Mouse (Mus musculus) ZHBTc4 (cell line): ENCODE data around the gene Gabpb2.
A peak's percentile ranks its signal among the peaks of the same experiment; 100 is the strongest.
"Not testable (repeated sequence)": the region's sequence is repeated elsewhere in the genome, so short reads cannot be mapped to it uniquely, and the experiment has no call there.

Experiments used
- DNase-seq: peaks from one replicate; pipeline ENCODE4 v3.0.0-alpha.2; 2011; ENCODE audit warnings: low read depth, low spot score

The Gabpb2 gene

DNA sequence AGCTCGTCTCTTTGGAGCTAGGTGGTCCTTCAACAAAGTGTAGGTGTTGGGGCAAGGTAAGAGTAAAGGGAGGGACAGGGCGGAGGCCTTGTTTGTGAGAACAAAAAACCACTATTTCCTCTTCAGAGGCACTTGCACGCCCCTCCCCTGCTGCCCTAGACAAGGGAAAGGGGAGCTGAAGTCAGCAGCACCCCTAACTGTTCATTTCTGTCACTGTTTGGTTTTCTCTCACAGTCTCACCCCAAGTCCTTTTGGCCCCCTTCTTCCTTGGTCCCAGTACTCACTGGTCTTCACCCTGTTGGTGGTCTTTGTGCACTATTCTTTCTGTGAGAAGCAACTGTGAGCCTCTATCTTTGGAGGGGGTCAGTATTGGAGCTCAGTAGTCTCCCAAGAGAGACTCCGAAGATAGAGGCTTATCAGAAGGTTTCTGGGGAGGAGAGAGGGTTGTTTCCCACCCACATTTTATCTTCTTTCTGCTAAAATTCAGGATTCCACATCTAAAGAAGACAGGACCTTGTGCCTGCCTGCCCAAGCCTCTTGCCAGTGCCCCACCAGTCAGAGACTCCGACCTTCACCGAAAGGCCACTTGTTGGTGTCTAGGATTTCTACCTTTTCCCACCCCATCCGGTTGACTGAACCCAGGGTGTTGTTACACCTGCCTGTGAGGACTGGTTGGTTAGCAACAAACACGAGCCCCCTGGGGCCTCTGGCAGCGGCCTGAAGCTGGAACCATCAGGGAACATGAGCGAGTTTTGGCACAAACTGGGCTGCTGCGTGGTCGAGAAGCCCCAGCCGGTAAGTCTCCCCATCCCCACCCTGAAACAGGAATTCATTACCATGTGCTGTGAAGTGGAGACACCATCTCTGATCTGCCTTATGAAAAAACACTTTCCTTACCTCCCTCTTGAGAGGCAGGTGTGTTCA lies 13.8 kb upstream of the Gabpb2 start, which contains the start of gene Mllt11:
TSS of gene Mllt11 (minus strand) at position 874 of the 924 bp plus-strand sequence.
- DNase-seq, result no peak

GRCm38 (mm10) chr3:95230495-95231297 lies 13.0 kb upstream of the Gabpb2 start:
- DNase-seq, result peak; percentile 76

DNA sequence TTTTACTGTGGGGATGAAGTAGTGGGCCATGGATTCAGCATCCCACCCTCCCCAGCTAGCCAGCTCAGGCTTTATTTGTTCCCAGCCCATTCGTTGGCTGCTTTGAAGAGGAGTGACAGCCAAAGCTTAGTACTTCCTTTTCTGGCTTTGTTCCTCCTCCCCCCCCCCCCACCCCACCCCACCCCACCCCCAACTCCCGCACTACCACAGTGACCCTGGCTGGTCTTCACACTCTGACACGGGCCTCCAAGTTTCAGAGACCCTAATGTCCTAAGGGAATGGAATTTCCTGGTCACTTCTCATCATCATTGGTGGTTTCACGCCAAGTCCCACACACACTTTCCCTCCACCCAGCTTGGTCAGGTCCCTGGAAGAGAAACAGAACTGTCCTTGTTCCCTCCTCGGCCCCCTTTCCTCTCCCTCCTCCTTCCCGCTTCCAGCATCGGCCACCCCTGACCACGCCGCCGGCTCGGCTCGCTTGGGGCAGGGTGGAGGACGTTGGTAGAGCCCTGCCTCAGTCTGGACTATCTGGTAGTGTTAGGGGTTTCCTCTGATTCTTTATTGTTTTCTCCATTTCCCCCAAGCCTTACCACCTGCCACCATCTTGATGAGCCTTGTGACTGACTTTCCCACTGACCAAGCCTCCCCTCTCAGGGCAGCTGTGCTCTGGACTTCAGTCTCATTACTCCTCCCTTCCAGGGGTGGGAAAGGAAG lies 12.2 kb upstream of the Gabpb2 start:
- no peak for DNase-seq

DNA sequence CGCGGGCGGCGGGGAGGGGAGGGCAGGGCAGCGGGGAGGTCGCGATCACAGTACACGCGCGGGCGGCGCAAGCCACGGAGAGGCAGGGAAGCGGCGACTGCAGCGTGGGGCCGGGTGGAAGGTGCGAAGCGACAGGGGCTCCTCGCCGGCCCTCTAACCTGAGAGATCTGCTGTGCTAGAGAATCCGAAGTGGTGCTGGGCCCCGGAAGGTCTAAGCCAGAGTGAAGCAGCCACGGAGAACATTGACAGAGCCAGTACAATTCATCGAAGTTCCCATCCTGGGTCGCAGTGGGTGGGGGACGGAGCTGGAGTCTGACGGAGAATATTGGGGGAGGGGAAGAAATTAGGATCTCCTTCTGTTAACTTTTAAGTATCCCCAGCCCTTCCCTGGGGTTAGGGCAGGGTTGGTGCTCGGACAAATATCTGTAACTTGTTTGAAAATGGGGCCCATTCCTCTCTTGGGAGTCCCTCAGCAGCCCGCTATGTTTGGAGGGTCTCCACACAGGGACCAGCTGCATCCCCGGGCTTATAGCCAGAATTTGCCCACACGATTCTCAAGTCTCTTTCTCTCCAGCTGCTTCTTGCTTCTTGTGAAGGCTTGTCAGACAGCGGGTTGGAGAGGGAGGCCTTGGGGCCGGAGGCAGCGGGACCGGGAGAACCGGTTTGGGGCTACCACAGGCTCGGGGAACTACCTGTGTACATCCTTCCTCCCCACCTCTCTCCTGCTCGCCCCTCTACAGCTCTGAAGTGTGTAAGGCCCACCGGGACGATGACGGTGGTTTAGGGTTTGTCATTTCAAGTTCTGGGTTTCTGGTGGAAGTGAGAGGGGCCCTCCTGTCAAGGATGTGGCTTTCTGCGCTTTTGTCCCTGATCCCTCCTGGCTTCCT lies 11.4 kb upstream of the Gabpb2 start:
- DNase-seq, result peak; percentile 52

GRCm38 (mm10) chr3:95228148-95228893 lies 10.6 kb upstream of the Gabpb2 start, which contains the start of gene Cdc42se1:
Gene Cdc42se1 (plus strand): TSS chr3:95228732.
- peak; percentile 87 for DNase-seq

DNA sequence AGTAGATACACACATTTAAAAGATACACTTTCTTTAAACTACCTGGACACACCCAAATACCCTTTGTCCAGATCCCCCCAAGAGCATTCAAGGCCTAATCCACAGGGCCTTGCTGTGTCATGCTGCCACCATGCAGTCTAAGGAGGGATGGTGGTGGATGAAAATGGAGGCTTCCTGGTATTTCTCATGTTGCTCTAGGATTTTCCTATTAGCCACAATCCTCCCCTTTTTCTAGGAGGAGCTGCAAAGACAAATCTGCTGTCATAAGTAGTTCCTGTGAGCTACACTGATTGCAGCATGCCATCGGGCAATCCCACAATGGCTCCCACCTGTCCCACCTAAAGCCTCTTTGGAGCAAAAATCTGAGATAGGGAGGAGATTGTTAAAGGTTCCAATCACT lies 9.5 kb upstream of the Gabpb2 start:
- DNase-seq, result no peak

DNA sequence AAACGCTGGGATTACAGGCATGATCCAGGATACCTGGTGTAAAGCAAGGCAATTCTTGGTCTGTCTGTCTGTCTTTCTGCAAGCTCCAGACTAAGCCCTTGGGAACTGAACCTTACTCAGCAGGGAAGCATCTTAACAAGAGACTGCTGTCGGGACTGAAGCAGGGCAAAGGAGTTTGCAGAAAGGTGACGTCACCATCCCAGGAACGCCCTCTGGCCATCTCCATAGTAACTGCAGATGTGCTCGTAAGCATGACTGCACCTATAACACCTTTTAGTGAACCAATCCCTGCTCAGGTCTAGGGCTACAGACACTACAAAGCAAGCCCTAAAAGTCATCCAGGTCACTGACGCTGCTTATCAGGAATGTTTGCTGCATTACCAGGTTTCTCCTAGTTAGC lies 6.6 kb upstream of the Gabpb2 start:
- DNase-seq, result peak; percentile 90

DNA sequence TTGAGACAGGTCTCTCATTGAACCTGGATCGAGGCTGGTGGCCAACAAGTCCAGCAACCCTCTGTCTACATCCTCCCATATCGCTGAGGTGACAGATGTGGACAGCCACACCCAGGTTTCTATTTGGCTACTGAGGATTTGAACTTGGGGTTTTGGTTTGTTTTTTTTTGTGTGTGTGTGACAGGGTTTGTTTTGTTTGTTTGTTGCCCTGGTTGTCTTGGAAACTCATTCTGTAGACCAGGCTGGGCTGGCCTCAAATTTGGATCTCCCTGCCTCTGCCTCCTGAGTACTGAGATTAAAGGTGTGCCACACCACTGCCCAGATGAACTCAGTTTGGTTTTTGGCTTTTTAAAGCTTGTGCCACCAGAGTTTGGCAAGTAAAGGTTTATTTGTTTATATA lies 5.3 kb upstream of the Gabpb2 start:
- no peak for DNase-seq

- peak; percentile 76 for DNase-seq
Observed at GRCm38 (mm10) chr3:95218466-95219137, 886 bp upstream of the Gabpb2 start.

DNA sequence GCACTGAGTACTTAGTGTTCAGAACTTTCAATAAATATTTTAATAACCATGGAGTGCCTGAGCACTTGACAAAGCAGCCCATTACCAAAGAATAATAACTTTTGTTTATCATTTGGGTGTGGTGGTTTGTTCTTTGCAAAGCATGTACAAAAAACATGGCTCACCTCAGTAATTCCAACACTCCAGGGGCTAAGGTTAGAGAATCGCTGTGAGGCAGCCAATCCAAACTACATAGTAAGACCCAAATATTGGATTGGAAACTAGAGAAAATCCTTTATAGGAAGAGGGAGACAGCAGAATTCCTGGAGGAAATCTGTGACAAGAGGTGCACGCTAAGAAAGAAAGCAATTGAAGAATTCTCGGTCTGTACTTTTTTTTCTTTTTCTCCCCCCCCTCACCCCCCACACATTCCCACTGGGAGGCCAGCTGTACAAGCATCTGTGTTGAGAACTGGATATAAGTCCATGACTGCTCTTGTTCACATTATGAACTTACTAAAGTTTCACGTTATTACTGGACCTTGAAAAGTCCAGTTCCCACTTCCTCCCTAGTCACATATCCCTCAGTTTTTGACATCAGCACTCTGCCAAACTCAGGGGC lies 961 bp downstream of the Gabpb2 start:
- DNase-seq, result no peak

DNA sequence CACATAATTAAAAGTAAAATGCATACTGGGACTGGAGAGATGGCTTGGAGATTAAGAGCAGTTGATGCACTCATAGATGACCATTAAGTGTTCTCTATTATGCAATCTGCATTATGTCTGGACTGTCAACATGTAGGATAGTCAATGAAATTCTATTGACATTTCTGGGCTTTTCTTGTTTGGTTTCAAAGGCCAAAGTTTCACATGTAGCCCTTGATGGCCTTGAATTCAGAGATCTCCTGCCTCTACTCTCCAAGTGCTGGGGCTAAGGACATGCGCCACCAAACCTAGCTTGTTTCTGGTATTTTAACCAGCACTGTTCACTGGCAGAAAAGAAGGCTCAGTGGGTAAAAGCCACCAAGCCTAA lies 4.1 kb downstream of the Gabpb2 start:
- no peak for DNase-seq

DNA sequence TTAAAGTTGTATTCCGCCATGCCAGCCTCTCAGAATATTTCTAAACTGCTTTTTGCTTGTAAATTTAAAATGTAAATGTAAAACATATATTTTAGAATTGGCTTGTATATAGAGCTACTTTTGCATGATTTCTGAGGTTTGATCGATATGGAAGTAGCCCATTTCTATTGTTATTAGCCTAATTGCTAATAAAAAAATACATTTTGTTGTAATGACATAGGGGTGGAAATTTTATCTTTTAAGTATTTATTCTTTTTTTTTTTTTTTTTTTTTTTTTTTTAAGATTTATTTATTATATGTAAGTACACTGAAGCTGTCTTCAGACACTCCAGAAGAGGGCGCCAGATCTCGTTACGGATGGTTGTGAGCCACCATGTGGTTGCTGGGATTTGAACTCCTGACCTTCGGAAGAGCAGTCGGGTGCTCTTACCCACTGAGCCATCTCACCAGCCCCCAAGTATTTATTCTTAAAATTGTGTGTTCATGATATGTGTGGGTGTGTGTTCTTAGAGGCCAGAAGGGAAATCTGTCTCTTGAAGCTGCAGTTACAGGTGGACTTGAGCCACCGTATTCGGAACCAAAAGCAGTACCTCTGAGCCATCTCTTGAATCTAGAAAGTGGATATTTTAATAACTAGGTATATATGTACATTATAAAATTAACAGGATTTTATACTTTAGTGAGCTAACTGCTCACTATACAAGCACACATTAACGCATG lies 4.7 kb downstream of the Gabpb2 start:
- DNase-seq, result not testable (repeated sequence)

DNA sequence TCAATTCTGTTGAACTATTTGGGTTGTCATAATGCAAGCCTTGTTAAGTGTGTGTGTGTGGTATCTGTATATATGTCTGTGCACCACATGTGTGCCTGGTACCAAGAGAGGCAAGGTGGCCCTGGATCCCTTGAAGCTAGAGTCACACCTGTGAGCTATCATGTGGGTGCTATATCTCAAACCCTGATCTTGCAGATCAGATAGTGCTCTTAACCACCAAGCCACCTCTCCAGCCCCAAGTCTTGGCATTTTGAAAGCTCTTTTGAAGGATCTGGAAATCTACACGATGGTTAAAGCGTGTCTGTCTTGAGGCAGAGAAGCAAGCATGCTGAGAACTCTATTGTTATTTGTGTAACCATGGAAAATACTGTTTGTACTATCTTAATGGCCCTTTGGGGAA lies 7.1 kb downstream of the Gabpb2 start:
- DNase-seq, result no peak

- DNase-seq, result no peak
Observed at GRCm38 (mm10) chr3:95208286-95208685, 9.4 kb downstream of the Gabpb2 start.

GRCm38 (mm10) chr3:95203880-95204279 lies 13.8 kb downstream of the Gabpb2 start:
- DNase-seq, result no peak

DNA sequence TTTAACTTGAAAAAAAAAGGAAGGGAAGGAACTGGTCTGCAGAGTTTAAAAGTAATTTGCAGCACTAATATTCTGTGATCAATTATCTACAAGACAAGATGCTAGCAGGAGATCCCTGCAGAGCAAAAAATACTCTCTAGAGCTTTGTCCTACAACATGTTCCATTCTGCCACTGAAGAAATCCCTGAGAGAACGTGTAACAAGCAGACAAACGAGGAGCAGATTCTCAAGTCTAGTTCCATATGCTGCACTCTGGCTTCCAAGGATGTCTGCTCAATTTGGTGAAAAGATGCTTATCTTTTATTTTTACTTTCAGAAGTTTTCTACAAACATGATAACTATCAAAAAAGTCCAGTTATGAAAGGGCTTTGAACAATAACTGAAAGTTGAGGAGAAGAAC lies 17.2 kb downstream of the Gabpb2 start:
- no peak for DNase-seq

DNA sequence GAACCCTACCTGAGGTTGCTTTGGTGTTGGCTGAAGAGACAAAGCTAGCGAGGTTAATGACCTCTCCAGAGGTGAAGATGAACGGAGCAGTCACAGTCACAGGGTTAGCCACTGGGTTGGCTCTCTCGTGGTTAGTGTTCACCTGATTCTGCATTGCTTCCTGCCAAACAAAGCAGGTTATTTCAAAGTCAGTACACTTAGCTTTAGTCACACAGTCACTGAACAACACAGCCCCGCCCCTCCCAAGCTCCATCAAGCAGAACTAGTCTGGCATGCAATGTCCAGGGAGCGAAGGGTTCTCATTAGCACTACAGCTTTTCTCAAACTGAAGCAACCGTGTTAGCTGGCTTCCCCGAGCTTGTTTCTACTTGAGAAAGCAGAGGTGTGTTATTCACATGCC lies 17.6 kb downstream of the Gabpb2 start:
- DNase-seq, result peak; percentile 45

GRCm38 (mm10) chr3:95199101-95199500 lies 18.6 kb downstream of the Gabpb2 start:
- no peak for DNase-seq

GRCm38 (mm10) chr3:95195772-95196171 lies 21.9 kb downstream of the Gabpb2 start:
- DNase-seq, result no peak
